Mouse (Mus musculus) midbrain, embryonic 10.5 days (tissue): Measurements from ENCODE around the gene Rnaseh2a. TPM values are rescaled to one million over a fixed set of nuclear protein-coding genes. Genes with fewer than 3 reads are reported as not detected.
A peak's percentile ranks its signal among the peaks of the same experiment; 100 is the strongest.

Experiments used
- DNase-seq: peaks from one replicate; pipeline ENCODE4 v3.0.0-alpha.2; 2017; ENCODE audit warnings: low spot score
- H3K27ac ChIP-seq: fragments of 300-500 bp; sonication (generic); replicated peaks from 2 replicates; pipeline ENCODE4 v1.5.1; 2016; ENCODE audit warnings: mild to moderate bottlenecking
- H3K27me3 ChIP-seq: fragments of 300-500 bp; sonication (generic); 2 replicates; pipeline ENCODE4 v1.6.1; 2016; ENCODE audit warnings: low read depth, mild to moderate bottlenecking; ENCODE audit not compliant: poor library complexity, severe bottlenecking
- H3K36me3 ChIP-seq: fragments of 300-500 bp; sonication (generic); 2 replicates; pipeline ENCODE4 v1.6.1; 2016; ENCODE audit warnings: mild to moderate bottlenecking, moderate library complexity
- H3K4me1 ChIP-seq: fragments of 300-500 bp; sonication (generic); 2 replicates; pipeline ENCODE4 v1.6.1; 2016
- H3K4me3 ChIP-seq: fragments of 300-500 bp; sonication (generic); 2 replicates; pipeline ENCODE4 v1.5.1; 2016; ENCODE audit warnings: mild to moderate bottlenecking, moderate library complexity
- H3K9me3 ChIP-seq: fragments of 300-500 bp; sonication (generic); replicated peaks from 2 replicates; pipeline ENCODE4 v1.6.1; 2016; ENCODE audit warnings: mild to moderate bottlenecking
- WGBS: fragments of 180-500 bp; shearing (Covaris S2); methylation state at CpG from one replicate; pipeline ENCODE4 v1.1.7; 2016; 5-methylcytosine and 5-hydroxymethylcytosine counted together
- polyA plus RNA-seq: library from polyadenylated mRNA; unstranded; fragments of >200 nt; fragmentation: Nextera tagmentation; extraction: Ambion mirVana; gene quantifications from 2 replicates; pipeline ENCODE4 v1.2.1, GENCODE M21; 2016

Gene Rnaseh2a
- polyA plus RNA-seq, 1 experiment from 2014 or later: 158 TPM

- peaks cover 52% of the 10 kb centered on the region for H3K36me3 ChIP-seq
Measured at GRCm38 (mm10) chr8:84970913-84971312, 1.3 kb upstream of the Rnaseh2a start.

GRCm38 (mm10) chr8:84970135-84970790 is 696 bp upstream of the Rnaseh2a start:
- no peaks in the 10 kb centered on the region for H3K27me3 ChIP-seq
- peak overlapping the region; percentile 98 for H3K27ac ChIP-seq
- 22% methylated on average over 21 of the region's 21 CpGs for WGBS
- no peak for DNase-seq
- no peaks in the 10 kb centered on the region for H3K9me3 ChIP-seq
- H3K36me3 ChIP-seq: peaks cover 51% of the 10 kb centered on the region
- peaks cover 56% of the 10 kb centered on the region for H3K4me1 ChIP-seq
- H3K4me3 ChIP-seq: peak overlapping the region; percentile 91

More at GRCm38 (mm10) chr8:84970913-84971312, 1.3 kb upstream of the Rnaseh2a start:
- no peaks in the 10 kb centered on the region for H3K27me3 ChIP-seq
- 73% methylated on average over 5 of the region's 5 CpGs for WGBS
- DNase-seq: no peak
- peak overlapping the region; percentile 98 for H3K27ac ChIP-seq
- peaks cover 57% of the 10 kb centered on the region for H3K4me1 ChIP-seq
- no peaks in the 10 kb centered on the region for H3K9me3 ChIP-seq
- peak overlapping the region; percentile 91 for H3K4me3 ChIP-seq

GRCm38 (mm10) chr8:84968650-84969049 is 917 bp downstream of the Rnaseh2a start:
- Histone ChIP-seq H3K27ac (peak overlapping the region; percentile 98), H3K27me3 (no peaks in the 10 kb centered on the region), H3K9me3 (no peaks in the 10 kb centered on the region), H3K36me3 (peaks cover 43% of the 10 kb centered on the region), H3K4me1 (peaks cover 58% of the 10 kb centered on the region), H3K4me3 (peak overlapping the region; percentile 91)
- no peak for DNase-seq
- WGBS: 33% methylated on average over 2 of the region's 2 CpGs

- no peaks in the 10 kb centered on the region for H3K27me3 ChIP-seq
- peak overlapping the region; percentile 91; the same call in 1 of the 2 replicates for H3K4me3 ChIP-seq
- peaks cover 40% of the 10 kb centered on the region for H3K36me3 ChIP-seq
- no peak overlapping the region; the same call in 1 of the 2 replicates for H3K27ac ChIP-seq
- H3K4me1 ChIP-seq: peaks cover 58% of the 10 kb centered on the region
- H3K9me3 ChIP-seq: no peaks in the 10 kb centered on the region
- WGBS: 88% methylated on average over 13 of the region's 13 CpGs
- DNase-seq: no peak
Measured at GRCm38 (mm10) chr8:84967532-84968304, 1.8 kb downstream of the Rnaseh2a start.

- Histone ChIP-seq H3K27me3 (no peaks in the 10 kb centered on the region), H3K27ac (no peak overlapping the region; the same call in 1 of the 2 replicates), H3K4me1 (peaks cover 55% of the 10 kb centered on the region), H3K36me3 (peaks cover 40% of the 10 kb centered on the region), H3K4me3 (0 out of 2 replicates have a peak overlapping the region, but pooled peaks have one; percentile 80), H3K9me3 (no peaks in the 10 kb centered on the region)
- 71% methylated on average over 3 of the region's 3 CpGs for WGBS
- DNase-seq: no peak
Measured at GRCm38 (mm10) chr8:84966603-84967002, 3.0 kb downstream of the Rnaseh2a start.

- DNase-seq: peak; percentile 96
- peaks cover 40% of the 10 kb centered on the region for H3K36me3 ChIP-seq
- H3K27ac ChIP-seq: peak overlapping the region; percentile 88
- H3K4me3 ChIP-seq: peak overlapping the region; percentile 80
- no peaks in the 10 kb centered on the region for H3K27me3 ChIP-seq
- no peaks in the 10 kb centered on the region for H3K9me3 ChIP-seq
- under 1% methylated on average over 41 of the region's 41 CpGs for WGBS
- H3K4me1 ChIP-seq: peaks cover 47% of the 10 kb centered on the region
Measured at GRCm38 (mm10) chr8:84965731-84966291, 3.8 kb downstream of the Rnaseh2a start.

GRCm38 (mm10) chr8:84963952-84964351 is 5.6 kb downstream of the Rnaseh2a start:
- Histone ChIP-seq H3K4me1 (peaks cover 38% of the 10 kb centered on the region), H3K27ac (no peak overlapping the region), H3K9me3 (no peaks in the 10 kb centered on the region), H3K4me3 (no peak overlapping the region), H3K27me3 (no peaks in the 10 kb centered on the region), H3K36me3 (peaks cover 53% of the 10 kb centered on the region)
- WGBS: 90% methylated on average over 4 of the region's 4 CpGs
- DNase-seq: no peak

GRCm38 (mm10) chr8:84959811-84960210 is 9.8 kb downstream of the Rnaseh2a start:
- H3K27me3 ChIP-seq: no peaks in the 10 kb centered on the region
- no peak for DNase-seq
- 93% methylated on average over 7 of the region's 7 CpGs for WGBS
- H3K4me1 ChIP-seq: peaks cover under 1% of the 10 kb centered on the region
- H3K27ac ChIP-seq: no peak overlapping the region
- peaks cover 86% of the 10 kb centered on the region for H3K36me3 ChIP-seq
- no peak overlapping the region for H3K4me3 ChIP-seq
- H3K9me3 ChIP-seq: no peaks in the 10 kb centered on the region

GRCm38 (mm10) chr8:84956768-84957167 is 12.8 kb downstream of the Rnaseh2a start:
- Histone ChIP-seq H3K4me1 (peaks cover 6% of the 10 kb centered on the region), H3K36me3 (peaks cover 61% of the 10 kb centered on the region), H3K4me3 (no peak overlapping the region), H3K9me3 (no peaks in the 10 kb centered on the region), H3K27ac (no peak overlapping the region), H3K27me3 (peaks cover 20% of the 10 kb centered on the region)
- 52% methylated on average over 2 of the region's 2 CpGs for WGBS
- peak; percentile 74 for DNase-seq

GRCm38 (mm10) chr8:84952612-84953255 is 16.8 kb downstream of the Rnaseh2a start:
- Histone ChIP-seq H3K9me3 (no peaks in the 10 kb centered on the region), H3K27me3 (peaks cover 58% of the 10 kb centered on the region), H3K27ac (no peak overlapping the region), H3K4me3 (0 out of 2 replicates have a peak overlapping the region, but pooled peaks have one; percentile 11), H3K4me1 (peaks cover 13% of the 10 kb centered on the region), H3K36me3 (peaks cover 24% of the 10 kb centered on the region)
- DNase-seq: no peak
- 9% methylated on average over 18 of the region's 18 CpGs for WGBS

- peaks cover 38% of the 10 kb centered on the region for H3K4me1 ChIP-seq
- 19% methylated on average over 12 of the region's 12 CpGs for WGBS
- H3K27ac ChIP-seq: no peak overlapping the region
- H3K27me3 ChIP-seq: peaks cover 87% of the 10 kb centered on the region
- no peak for DNase-seq
- H3K36me3 ChIP-seq: no peaks in the 10 kb centered on the region
- no peaks in the 10 kb centered on the region for H3K9me3 ChIP-seq
- peak overlapping the region; percentile 2; the same call in 1 of the 2 replicates for H3K4me3 ChIP-seq
Measured at GRCm38 (mm10) chr8:84949753-84950152, 19.8 kb downstream of the Rnaseh2a start.

GRCm38 (mm10) chr8:84947241-84947545 is 22.4 kb downstream of the Rnaseh2a start:
- Histone ChIP-seq H3K4me3 (peak overlapping the region; percentile 79; the same call in 1 of the 2 replicates), H3K9me3 (no peaks in the 10 kb centered on the region), H3K36me3 (no peaks in the 10 kb centered on the region), H3K27ac (no peak overlapping the region), H3K4me1 (peaks cover 39% of the 10 kb centered on the region), H3K27me3 (peaks cover 90% of the 10 kb centered on the region)
- 16% methylated on average over 9 of the region's 9 CpGs for WGBS
- DNase-seq: peak; percentile 52
